Mouse (Mus musculus): ENCODE results near the gene Pbld1.
"Not testable (repeated sequence)": the region's sequence is repeated elsewhere in the genome, so short reads cannot be mapped to it uniquely, and the experiment has no call there.

Gene Pbld1

DNA sequence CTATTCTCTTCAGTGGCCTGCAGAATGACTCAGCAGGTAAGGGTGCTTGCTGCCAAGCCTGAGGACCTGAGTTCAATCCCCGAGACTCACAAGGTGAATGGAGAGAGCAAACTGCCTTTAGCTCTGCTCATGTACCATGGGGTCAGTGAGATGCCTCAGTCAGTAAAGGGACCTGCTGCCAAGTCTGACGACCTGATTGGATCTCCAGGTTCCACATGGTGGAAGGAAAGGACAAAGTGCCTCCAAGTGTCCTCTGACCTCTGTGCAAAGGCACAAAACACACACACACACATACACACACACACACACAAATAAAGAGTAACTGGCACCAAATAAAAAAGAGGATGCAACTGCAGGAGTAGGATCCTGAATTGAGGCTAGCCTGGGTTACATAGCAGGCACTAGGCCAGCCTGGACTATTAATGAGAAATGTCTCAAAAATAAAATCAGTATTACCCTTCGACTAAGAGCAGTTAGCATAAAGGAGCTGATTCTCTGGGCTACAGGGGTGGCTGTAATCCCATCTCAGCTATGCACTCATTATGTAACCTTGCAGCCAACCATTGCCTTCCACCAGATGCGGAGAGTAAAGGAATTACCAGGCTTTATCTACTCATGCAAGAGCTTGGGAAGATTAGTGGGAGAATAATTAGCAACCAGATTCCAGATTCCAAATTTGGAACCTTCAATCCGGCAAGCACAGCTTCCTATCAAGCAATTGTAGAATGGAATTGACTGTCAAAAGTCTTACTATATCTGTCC, 19.9 kb upstream of the Pbld1 start:
- no peak for DNase-seq (ENCODE audit: low spot score in 2 of 2)

- no peak for DNase-seq (ENCODE audit: low spot score in 2 of 2)
Observed at GRCm38 (mm10) chr10:63043154-63043553, 16.8 kb upstream of the Pbld1 start.

DNA sequence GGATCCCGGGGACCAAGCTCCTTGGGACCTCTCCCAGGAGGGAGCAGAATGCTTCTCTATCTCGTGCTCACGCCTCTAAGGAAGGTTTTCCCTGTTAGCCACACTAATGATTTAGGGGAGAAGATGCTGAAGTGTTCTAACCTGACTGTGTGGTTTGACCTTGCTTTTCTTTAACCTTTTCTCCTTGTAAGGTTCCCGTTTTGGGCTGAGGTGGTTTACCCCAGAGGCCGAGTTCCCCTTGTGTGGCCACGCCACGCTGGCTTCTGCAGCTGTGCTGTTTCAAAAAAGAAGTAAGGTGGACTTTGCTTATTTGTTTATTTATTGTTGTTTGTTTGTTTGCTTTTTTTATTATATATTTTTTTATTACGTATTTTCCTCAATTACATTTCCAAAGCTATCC, 12.2 kb upstream of the Pbld1 start:
- no peak for DNase-seq (ENCODE audit: low spot score in 2 of 2)

DNA sequence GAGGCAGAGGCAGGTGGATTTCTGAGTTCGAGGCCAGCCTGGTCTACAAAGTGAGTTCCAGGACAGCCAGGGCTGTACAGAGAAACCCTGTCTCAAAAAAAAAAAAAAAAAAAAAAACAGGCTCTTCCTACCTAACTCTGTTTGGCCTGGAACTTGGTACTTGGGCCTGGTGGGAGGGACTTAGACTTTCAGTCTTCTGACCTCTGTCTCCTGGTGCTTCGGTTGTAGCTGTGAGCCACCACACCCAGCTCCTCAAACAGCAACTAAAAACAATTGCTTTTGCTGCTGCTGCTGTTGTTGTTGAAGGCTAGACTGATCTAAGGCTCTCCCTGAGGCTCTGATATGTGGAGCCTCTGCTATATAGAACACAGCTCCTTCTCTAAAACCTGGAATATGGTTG, 10.9 kb upstream of the Pbld1 start:
- DNase-seq (ENCODE audit: low spot score in 2 of 2) = no peak

DNA sequence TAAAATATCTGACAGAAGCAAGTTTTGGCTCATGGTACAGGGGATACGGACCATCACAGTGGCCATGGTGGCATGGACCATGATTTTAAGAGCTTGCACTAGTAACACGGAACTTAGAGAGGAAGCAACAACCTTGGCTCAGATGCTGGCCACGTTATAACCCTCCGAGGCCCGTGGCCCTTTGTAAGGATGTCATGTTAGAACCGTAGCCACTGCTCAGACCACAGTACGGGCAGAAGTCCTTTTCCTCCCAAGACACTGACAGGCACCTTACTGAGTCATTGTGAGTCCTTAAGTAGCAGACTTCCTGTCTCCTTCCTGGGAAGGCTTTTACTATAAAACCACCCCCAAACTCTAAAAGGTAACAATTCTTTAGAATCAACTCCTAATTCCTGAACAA, 8.7 kb upstream of the Pbld1 start:
- no peak for DNase-seq (ENCODE audit: low spot score in 2 of 2)

- no peak for DNase-seq (ENCODE audit: low spot score in 2 of 2)
Observed at GRCm38 (mm10) chr10:63052011-63052410, 8.0 kb upstream of the Pbld1 start.

- DNase-seq (ENCODE audit: low spot score in 2 of 2) = no peak
Observed at GRCm38 (mm10) chr10:63053007-63053406, 7.0 kb upstream of the Pbld1 start.

- not testable (repeated sequence) for DNase-seq (ENCODE audit: low spot score in 2 of 2)
Observed at GRCm38 (mm10) chr10:63054071-63054470, 5.9 kb upstream of the Pbld1 start.

- DNase-seq (ENCODE audit: low spot score in 2 of 2) = no peak
Observed at GRCm38 (mm10) chr10:63054586-63054985, 5.4 kb upstream of the Pbld1 start.

GRCm38 (mm10) chr10:63056966-63057750, 2.8 kb upstream of the Pbld1 start:
- DNase-seq (ENCODE audit: low spot score in 2 of 2) = no peak

DNA sequence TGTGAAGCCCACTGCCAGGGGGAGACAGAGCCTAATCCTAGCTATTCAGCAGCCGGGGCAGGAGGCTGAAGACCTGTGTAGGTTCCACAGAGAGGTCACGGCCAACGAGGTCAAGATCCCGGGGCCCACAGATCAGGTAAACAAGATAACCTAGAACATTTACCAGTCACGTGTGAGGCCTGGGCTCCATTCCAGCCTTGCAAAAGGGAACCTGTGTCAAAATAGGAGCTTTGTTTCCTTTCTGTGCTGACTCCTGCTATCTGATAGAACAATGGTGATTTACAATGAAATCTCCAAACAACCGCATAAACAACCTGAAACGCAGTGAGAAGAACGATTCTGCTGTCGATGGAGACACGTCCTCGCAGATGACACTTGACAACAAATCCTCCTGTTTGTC, 444 bp downstream of the Pbld1 start:
- DNase-seq (ENCODE audit: low spot score in 2 of 2) = no peak

GRCm38 (mm10) chr10:63061266-63061665, 1.3 kb downstream of the Pbld1 start:
- no peak for DNase-seq (ENCODE audit: low spot score in 2 of 2)

DNA sequence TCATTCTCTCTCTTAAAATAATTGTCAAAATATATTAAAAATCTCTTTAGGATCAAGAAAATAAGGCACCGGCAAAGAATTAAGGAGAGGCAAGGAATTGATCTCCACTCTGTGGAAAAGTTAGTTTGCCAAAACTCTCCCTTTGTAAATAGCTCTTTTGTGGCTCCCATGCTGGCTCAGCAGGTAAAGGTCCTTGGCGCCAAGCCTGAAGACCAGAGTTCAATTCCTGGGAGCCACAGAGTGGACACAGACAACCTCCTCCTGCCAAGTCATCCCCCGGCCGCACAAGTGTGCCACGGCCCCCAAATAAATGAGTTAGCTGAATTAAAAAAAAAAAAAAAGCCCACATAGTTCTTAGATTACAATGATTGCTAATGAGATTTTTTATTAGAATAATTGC, 2.7 kb downstream of the Pbld1 start:
- DNase-seq (ENCODE audit: low spot score in 2 of 2) = no peak

DNA sequence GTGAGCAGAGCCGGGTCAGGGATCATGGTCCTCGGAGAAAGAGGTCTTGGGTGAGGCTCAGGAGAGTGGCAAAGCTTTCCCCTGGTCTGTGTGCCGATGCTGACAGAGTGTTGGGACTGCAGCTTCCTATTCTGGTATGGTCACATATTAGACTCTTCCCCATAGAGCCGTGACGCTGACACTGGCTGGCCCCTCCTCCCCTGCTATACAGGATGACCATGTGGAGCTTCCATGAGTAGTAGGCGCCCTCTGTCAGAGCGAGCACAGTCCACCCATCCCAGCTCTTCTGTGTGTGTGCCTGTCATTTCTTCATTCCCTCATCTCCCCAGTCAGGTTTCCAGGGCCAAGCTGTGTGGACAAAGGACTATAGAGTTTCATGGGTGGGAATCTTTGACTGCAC, 3.4 kb downstream of the Pbld1 start:
- DNase-seq (ENCODE audit: low spot score in 2 of 2) = no peak

DNA sequence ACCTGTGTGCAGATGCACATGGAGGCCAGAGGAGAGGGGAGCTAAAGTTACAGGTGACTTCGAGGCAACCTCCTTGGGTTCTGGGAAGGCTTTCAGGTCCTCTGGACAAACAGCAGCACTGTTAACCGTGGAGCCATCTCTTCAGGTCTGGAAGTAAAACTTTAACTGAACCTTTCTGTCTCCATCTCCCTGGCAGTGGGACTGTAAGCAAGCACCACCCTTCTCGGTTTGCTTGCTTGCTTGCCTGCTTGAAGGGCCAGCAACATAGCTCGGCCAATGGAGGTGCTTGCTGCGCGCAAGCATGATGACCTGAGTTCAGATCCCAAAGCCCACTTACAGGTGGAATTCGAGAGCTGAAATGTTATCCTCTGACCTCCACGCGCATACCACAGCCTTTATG, 4.6 kb downstream of the Pbld1 start:
- no peak for DNase-seq (ENCODE audit: low spot score in 2 of 2)

- DNase-seq (ENCODE audit: low spot score in 2 of 2) = no peak
Observed at GRCm38 (mm10) chr10:63065561-63065960, 5.6 kb downstream of the Pbld1 start.

GRCm38 (mm10) chr10:63065988-63066387, 6.0 kb downstream of the Pbld1 start:
- DNase-seq (ENCODE audit: low spot score in 2 of 2) = peak; percentile 43 to 74

DNA sequence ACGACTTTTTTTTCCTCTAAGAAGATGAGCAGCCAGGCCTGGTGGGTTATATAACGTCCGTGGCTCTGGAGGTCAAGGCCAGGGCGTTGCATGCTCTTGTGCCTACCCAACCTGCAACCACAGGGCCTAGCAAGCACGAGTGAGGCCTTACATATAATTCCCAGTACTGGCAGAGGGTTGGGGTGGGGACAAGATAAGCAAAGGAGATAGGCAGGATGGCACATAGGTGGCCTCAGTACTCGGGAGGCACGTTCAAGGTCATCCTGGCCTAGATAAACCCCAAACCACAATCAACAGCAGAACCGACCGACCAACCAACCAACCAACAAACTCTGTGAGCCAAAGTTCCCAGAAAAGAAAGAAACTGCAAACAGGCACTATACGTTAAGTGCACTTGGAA, 26.3 kb downstream of the Pbld1 start:
- no peak for DNase-seq (ENCODE audit: low spot score in 2 of 2)

GRCm38 (mm10) chr10:63089103-63089757, 29.3 kb downstream of the Pbld1 start:
- no peak for DNase-seq (ENCODE audit: low spot score in 2 of 2)

DNA sequence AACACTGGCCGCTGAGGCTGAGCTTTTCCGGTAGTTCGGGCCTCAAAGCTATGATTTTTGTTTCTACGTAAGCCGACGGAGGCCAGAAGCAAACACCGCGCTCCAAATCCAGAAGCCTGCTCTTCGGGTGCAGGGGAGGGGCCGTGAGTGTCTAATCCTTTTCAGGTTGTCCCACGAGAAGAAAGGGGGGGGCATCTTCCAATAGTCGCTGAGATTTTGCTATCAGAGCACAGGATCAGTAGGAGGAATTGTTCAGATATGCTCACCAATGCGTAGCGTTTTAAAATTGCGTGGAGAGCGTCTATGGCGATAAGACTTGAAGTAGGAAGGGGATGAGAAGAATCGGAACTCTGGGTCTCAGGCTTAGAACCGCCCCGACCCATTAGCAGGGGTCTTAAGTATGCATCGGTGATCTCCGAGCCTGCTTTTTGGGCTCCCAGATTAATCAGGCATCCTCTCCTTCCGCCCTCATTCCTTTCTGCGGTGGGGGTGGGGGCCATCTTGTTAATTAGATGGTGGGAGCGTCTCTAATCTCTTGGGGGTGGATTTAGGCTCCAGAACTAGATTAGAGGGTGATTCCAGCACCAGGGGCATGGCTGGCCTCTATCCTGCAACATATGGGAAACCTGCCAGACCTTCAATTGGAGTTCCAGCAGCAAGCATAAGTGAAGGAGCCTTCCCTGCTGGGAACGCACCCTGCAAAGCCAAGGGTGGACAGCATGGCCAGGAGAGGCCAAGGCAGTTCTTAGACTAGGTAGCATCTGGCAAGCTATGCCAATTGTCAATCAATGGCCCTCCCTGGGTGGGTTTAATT, 30.0 kb downstream of the Pbld1 start:
- no peak for DNase-seq (ENCODE audit: low spot score in 2 of 2)

DNA sequence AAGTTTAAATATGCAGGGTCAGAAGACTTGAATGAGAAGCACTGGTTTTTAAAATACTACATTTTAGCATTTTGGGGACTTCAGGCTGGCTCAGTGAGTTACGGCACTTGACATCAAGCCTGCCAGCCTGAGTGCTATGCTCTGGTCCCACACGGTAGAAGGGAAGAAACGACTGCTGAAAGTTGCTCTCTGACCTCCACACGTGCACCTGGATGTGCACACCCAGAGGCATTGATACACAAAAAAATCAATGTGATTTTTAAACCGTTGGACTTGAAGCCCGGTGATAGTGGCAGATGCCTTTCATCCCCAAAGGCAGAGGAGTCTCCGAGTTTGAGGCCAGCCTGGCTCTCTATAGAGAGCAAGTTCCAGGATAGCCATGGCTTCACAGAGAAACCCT, 32.0 kb downstream of the Pbld1 start:
- DNase-seq (ENCODE audit: low spot score in 2 of 2) = no peak
